Mouse (Mus musculus) cerebellum, postnatal 14 days (tissue): ENCODE measurements around the gene Daam1.

Experiments
- DNase-seq, 2 experiments: peaks; one replicate each; pipeline ENCODE4 v3.0.0; 2021; ENCODE audit warnings: mixed read lengths in 2 of 2

The Daam1 gene

DNA sequence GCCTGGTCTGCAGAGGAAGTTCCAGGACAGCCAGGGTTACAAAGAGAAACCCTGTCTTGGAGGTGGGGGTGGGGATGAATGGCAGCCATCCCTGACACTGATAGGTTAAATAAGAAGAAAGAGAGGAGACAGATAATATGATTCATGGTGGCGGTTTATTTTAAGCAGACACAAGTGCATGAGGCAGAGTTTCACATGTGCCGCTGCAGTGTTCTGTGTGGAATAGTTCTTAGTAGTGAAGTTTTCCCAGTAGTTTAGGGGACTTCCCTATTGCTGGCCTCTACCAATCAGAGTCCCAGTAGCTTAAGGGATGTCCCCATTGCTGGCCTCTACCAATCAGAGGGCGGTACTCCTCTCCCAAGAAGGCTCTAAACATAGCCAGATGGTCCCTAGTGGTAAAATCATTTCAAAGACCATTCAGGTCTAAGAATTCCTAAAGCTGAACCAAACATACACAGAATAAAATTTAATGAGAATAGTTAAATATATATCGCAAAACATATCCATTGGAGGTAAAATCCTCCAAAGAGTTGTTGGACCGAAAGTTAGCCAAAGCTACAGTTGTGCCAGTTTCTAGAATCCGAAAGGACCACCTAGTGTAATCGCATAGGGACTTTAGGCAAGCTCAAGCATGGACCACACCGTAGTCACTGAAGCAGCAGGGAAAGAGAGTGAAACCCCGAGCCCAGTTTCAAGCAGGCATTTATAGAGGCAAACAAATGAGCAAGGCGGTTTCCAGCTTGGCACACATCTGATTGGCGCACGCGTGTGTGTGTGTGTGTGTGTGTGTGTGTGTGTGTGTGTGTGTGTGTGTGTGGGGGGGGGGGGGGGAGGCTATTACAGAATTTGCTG is 178.4 kb downstream of the Daam1 start:
- DNase-seq = no peak

DNA sequence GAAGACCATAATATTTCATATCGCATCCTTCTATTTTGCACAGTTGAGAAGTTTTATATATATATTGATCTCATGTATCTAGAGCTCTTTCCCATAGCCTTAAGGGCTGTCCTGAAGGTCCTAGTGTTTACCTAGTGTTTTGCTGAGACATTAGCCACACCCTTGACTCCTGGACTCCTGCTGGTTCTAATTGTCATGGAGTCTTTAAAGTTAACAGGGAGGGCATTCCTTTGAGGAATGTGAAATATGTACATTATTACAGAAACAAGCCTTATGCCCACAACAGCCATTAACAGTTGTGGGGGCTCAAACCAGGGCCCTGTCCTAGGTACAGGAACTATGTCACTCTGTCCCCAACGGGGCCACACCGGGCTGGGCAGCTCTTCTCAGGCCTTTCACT is 180.5 kb downstream of the Daam1 start:
- DNase-seq = no peak

DNA sequence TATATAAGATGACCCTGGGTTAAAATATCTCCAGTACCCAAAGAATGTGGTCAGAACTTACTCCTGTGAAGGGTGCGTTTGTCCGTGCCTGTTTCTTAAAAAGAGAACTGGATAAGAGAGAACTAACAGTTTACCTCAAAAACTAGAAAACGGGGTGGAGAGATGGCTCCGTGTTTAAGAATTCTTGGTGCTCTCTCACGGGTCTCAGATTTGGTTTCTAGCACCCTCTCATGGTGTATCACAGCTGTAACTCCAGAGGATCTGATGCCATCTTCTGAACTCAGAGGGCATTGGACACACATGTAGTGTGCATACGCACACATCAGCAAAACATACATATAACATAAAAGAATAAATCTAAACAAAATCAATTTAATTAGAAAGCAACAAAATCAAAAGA is 181.2 kb downstream of the Daam1 start:
- DNase-seq = no peak

DNA sequence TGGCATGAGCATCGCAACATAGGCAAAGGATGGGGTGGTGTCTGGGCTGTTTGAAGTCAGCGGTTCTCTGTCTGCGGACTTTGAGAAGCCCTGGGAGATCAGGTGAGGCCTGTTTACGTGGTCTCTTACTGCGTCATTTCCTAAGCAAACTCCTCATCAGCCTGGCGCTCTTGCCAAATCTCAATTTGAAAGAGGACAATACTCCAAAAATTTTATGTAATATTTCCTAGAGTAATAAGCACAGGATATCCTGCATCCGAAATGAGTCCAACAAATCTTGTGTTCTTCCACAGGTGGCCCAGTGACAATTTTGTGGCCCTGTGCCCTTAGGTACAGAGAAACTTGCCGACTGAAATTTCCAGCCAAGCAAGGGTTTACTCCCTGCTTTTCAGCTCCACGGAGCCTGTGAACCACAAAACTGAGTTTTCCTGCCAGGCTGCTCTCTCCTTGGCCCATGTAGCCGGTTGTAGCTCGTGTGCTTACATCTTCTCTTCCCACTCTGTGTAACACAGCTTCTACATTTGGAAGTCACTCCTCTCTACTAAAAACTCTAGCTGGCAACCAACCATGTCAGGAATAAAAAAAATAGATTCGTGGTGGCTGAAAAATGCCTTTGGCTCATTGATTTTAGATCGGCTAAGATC is 183.0 kb downstream of the Daam1 start:
- no peak for DNase-seq

DNA sequence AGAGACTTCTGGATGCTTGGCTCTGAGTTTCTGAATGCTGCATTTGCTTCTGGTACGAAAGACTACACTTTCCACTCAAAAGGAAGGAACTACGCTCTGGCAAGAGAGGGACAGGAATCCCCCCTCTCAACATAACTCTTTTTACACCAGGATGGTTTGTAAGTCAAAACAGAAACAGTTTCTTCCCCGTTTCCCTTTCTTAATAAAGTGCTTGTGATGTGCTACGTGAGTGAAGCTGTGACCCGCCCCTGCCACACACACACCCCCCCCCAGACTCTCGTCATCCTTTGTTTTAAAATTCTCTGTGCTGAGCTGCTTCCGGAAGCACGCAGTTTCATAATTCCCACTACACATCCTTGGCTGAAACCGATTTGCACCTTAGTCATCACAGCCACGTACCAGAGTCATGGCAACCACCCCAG is 183.5 kb downstream of the Daam1 start:
- DNase-seq = no peak

- DNase-seq = no peak
Measured at GRCm38 (mm10) chr12:72015296-72015695, 184.4 kb downstream of the Daam1 start.

DNA sequence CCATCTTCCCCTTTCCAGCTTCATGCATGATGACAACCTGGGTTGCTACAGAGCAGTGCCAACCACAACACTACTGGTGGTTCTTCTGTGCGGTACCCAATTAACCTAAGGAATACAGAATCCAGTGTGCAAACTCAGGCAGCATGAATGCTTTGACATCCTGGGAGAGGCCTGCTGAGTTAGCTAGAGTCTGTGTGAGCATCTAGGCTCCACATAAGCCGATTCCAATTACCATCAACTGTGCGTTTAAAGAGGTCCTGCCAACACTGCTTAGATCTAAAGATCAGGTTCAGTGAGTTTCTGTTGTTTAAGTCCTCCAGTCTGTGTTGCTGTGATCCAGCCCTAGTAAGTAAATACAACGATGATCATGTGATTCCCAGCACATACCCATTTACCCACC is 189.4 kb downstream of the Daam1 start:
- DNase-seq = no peak

DNA sequence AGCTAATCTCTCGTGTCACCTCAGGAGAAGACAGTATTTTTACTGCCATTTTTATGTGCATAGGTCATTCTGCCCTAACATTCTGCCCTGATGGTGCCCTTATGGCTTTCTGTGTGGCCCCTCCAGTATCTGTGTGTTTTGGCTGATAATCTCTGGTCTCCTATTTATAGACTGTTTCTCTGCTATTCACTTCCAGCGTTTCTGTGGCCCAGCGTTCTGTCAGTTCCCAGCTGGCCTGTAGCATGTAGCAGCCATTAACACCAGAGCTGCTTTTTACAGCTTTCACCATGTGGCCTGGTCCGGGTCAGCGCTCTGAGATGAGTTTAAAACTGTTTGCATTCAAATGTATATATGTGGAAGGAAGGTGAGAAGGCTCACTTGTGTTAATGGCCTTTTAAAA is 190.7 kb downstream of the Daam1 start:
- DNase-seq = no peak

GRCm38 (mm10) chr12:72022790-72023189 is 191.9 kb downstream of the Daam1 start:
- no peak for DNase-seq

GRCm38 (mm10) chr12:72023572-72023971 is 192.7 kb downstream of the Daam1 start:
- DNase-seq = no peak

GRCm38 (mm10) chr12:72025275-72025795 is 194.5 kb downstream of the Daam1 start:
- no peak for DNase-seq

DNA sequence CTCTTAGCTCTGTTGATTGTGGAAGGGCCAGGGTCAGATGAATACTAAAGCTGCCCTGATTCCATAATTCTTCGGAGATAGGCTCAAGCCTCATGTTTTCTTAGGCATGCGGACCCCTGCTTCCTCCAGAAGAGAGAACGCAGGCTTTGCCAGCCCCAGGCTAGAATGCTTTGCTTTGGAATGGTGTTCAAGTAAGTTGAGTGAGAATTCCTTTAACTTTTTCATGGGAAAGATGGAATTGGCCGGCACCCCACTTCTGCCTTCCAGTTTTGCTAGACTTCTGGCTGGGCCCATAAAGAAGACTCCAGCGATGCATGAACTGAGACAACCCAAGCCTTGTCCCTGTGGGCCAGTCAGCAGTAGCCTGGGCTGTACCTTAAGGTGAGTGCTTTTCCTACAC is 200.3 kb downstream of the Daam1 start:
- no peak for DNase-seq

DNA sequence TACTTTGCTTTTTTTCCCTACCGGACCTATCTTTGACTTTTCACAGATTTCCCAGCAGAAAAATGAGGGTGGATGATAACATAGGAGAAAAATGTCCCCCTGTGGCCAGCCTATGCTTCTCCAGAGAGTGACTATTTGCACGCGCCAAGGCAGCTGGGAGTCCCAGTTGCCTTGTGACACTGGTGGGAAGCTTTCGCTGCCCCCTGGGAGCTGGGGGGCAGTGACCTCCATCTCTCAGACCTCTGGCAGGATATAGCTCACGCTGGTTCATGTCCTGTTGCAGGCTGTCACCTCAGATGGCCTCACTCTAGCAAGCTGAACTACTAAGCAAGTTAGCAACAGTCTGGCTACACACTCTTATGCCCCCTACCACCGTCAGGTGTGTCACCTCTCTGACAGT is 200.9 kb downstream of the Daam1 start:
- no peak for DNase-seq

DNA sequence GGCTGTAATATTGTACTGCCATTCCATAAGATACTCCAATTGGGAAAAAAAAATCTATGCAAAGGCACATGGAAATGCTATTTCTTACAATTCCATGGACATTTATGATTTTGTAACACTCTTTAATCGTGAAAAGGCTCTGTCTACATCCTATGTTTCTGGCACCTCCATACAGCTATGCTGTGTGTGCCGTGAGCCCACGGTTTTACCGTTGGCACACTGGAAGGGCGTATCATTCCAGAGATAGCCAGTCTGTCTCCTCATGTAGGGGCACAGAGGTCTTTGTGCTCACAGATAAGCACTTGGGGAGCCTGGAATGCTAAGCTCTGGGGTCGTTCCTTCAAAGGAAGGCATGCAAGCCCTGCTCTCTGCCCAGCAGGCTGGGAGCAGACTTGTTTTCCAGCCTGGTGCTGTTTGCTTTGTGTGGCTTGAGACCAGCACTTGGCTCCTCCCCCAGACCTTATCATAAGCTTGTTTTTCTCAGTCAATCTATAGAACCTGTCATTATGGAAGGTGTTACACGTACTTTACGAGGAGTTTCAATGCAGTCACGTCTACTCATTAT is 205.3 kb downstream of the Daam1 start:
- no peak for DNase-seq

DNA sequence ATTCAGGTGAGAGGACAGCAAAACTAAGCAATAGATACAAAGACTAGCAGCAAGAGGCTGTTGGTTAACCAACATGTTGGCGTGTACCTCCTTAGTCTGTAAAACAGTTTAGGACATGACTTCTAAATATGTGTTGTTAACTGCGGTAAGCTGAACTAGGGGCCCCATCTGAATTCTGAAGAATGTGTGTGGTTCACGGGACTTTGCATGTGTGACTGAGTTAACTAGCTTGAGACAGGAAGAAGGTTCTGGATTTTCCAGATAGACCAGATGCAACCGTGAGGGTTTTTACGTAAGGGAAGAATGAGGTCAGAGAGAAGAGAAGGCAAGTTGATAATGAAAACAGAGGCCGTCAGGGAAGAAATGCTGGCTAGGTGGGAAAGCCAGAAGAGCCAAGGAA is 206.2 kb downstream of the Daam1 start:
- no peak for DNase-seq

DNA sequence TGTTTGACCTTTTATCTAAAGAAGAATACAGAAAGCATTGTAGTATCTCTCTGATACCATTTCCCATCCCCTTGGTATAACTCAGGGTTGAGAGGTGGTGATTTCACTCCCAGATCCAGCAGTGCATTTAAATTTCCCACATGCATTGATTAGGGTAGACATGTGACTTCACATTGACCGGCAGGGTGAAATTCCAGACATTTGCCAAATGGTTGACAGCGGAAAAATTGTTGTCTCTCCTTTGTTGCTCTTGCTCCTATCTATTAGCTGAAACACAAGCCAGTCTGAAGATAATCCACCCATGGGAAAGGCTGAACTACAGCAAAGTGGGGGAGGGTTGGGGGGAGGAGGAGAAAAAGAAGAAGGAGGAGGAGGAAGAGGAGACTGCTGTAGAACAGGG is 208.0 kb downstream of the Daam1 start:
- no peak for DNase-seq

- DNase-seq = no peak
Measured at GRCm38 (mm10) chr12:72039501-72039900, 208.6 kb downstream of the Daam1 start.

GRCm38 (mm10) chr12:72041238-72041637 is 210.4 kb downstream of the Daam1 start:
- no peak for DNase-seq
